Mouse (Mus musculus) adrenal gland, postnatal 36 days (tissue): ENCODE data around the gene Alox12. TPM values are rescaled to one million over a fixed set of nuclear protein-coding genes. Genes with fewer than 3 reads are reported as not detected.

Experiments
- DNase-seq, 2 experiments: peaks; one replicate each; pipeline ENCODE4 v3.0.0; 2021; ENCODE audit warnings: mixed read lengths in 1 of 2
- microRNA-seq: library from miRNA; unstranded; fragments of <30 nt; microRNA quantifications from one replicate; pipeline ENCODE4 v1.2.0, GENCODE M21; 2021
- total RNA-seq, 2 experiments: library from RNA; stranded (reverse); gene quantifications; 2 replicates each; pipeline ENCODE4 v1.2.3; 2021

Alox12 gene
- total RNA-seq, 2 experiments from 2014 or later, result 1.2 to 1.8 TPM

GRCm38 (mm10) chr11:70193354-70194285 is 61.5 kb downstream of the Alox12 start:
- no peak for DNase-seq

DNA sequence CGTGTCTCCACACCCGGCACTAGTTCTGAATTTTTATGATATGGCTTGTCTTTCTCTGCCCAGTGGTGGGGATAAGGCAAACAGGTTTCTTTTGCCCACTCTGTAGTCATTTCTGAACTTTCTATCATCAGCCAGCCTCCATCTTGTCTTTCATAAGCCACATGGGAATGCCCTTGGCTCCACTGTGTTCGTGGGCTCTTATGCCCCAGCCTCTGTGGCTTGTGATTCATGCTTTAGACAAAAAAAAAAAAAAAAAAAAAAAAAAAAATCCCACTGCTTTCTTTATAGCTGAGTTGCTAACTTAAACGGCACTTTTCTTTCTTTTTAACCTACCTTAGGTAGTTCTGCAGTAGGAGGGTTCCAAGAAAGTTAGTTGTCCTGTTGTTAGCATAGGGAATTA is 63.0 kb downstream of the Alox12 start:
- no peak for DNase-seq

Small RNA genes lying within 50 kb of the gene (microRNA-seq; reads per million reads assigned to microRNA genes)
- 8,558 reads per million, percentile 93 among the genes with 10 or more reads in this experiment for gene Mir195a
- not detected for gene Mir497
- gene Mir497b, result not detected

Other genes starting within 250 kb of the Alox12 start
- gene Acadvl, start 239.9 kb downstream of the Alox12 start, total RNA-seq, result 100 to 1,000 TPM; 543 to 557 TPM
- gene Dlg4, start 238.4 kb downstream of the Alox12 start, total RNA-seq, result 10 to 100 TPM; 27.4 to 40.4 TPM
- gene Asgr1, start 201.3 kb downstream of the Alox12 start, total RNA-seq, result under 1 TPM in 1 of 2 experiments, not detected in 1; 0.33 TPM
- 1 to 10 TPM in 1 of 2 experiments, under 1 TPM in 1; 0.60 to 2.1 TPM for gene Asgr2, start 162.7 kb downstream of the Alox12 start, total RNA-seq
- 1 to 10 TPM; 2.7 to 3.4 TPM for gene Mgl2, start 125.0 kb downstream of the Alox12 start, total RNA-seq
- gene Clec10a, start 99.2 kb downstream of the Alox12 start, total RNA-seq, result 1 to 10 TPM; 2.4 to 6.5 TPM
- gene Slc16a11, start 42.6 kb downstream of the Alox12 start, total RNA-seq, result under 1 TPM in 1 of 2 experiments, not detected in 1; 0.23 TPM
- gene Slc16a13, start 34.3 kb downstream of the Alox12 start, total RNA-seq, result 1 to 10 TPM; 2.7 to 3.0 TPM
- 10 to 100 TPM; 10.7 to 18.9 TPM for gene Bcl6b, start 25.6 kb downstream of the Alox12 start, total RNA-seq
- gene 0610010K14Rik, start 17.4 kb downstream of the Alox12 start, total RNA-seq, result 10 to 100 TPM; 38.6 to 61.4 TPM
- 1 to 10 TPM; 4.9 to 7.3 TPM for gene Gm21988, start 15.5 kb downstream of the Alox12 start, total RNA-seq
- 100 to 1,000 TPM; 224 to 245 TPM for gene Rnasek, start 15.5 kb downstream of the Alox12 start, total RNA-seq
- gene Alox12e, start 67.3 kb upstream of the Alox12 start, total RNA-seq, result not detected
- 1 to 10 TPM; 1.9 to 6.0 TPM for gene Alox15, start 96.7 kb upstream of the Alox12 start, total RNA-seq
- gene Pelp1, start 154.7 kb upstream of the Alox12 start, total RNA-seq, result 10 to 100 TPM; 24.6 to 26.0 TPM
- gene Arrb2, start 177.3 kb upstream of the Alox12 start, total RNA-seq, result 10 to 100 TPM; 18.5 to 26.6 TPM
- gene Med11, start 196.6 kb upstream of the Alox12 start, total RNA-seq, result 10 to 100 TPM; 20.3 to 24.4 TPM
- gene Zmynd15, start 204.1 kb upstream of the Alox12 start, total RNA-seq, result 1 to 10 TPM; 1.4 to 1.8 TPM
- 1 to 10 TPM; 7.4 to 8.5 TPM for gene Cxcl16, start 204.6 kb upstream of the Alox12 start, total RNA-seq
- under 1 TPM in 1 of 2 experiments, not detected in 1; 0.46 TPM for gene Tm4sf5, start 249.9 kb upstream of the Alox12 start, total RNA-seq